Mouse (Mus musculus) layer of hippocampus, adult 18-20 months (tissue): ENCODE data around the gene Aff3. TPM values are rescaled to one million over a fixed set of nuclear protein-coding genes. Genes with fewer than 3 reads are reported as not detected.

Experiments used
- DNase-seq, 2 experiments: peaks; one replicate each; pipeline ENCODE4 v3.0.0; 2022; ENCODE audit warnings: low spot score in 2 of 2
- total RNA-seq, 2 experiments: library from RNA; stranded (reverse); gene quantifications; 2 replicates each; pipeline ENCODE4 v1.2.3; 2021

Gene Aff3
- total RNA-seq, 2 experiments from 2014 or later: 115 to 122 TPM

GRCm38 (mm10) chr1:38546696-38547095 lies 118.1 kb downstream of the Aff3 start:
- DNase-seq: no peak

DNA sequence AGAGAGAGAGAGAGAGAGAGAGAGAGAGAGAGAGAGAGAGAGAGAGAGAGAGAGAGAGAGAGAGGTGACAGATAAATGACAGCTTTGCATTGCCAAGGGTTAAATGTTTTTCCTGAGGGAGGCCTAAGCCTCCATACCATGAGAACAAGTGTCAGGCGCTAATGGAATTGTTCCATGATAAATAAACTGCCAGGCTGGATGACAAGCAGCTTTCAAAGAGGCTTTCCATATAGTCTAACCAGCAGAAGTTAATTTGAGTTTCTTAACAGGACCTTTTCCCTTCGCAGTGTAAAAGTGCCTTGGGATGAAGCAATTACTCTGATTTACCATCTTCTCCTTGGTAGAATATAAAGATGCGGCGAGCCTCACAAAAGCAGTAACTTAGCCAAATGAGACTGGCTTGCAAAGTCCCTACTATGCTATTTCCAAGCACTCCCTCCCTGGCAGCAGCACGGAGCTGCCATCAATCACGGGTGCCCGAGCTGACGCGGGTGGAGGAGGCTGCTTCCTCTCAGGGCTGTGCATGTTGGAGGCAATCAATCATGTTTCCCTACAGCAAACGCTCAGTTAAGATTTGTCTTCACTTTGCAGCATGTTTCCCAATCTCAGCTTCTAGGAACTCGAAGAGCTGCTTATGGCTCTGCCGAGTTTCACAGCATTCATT lies 119.3 kb downstream of the Aff3 start:
- DNase-seq: peak; percentile 50 to 65

GRCm38 (mm10) chr1:38544501-38544900 lies 120.3 kb downstream of the Aff3 start:
- no peak for DNase-seq

- DNase-seq: no peak
Measured at GRCm38 (mm10) chr1:38541536-38541935, 123.2 kb downstream of the Aff3 start.

- no peak for DNase-seq
Measured at GRCm38 (mm10) chr1:38536929-38537540, 127.7 kb downstream of the Aff3 start.

DNA sequence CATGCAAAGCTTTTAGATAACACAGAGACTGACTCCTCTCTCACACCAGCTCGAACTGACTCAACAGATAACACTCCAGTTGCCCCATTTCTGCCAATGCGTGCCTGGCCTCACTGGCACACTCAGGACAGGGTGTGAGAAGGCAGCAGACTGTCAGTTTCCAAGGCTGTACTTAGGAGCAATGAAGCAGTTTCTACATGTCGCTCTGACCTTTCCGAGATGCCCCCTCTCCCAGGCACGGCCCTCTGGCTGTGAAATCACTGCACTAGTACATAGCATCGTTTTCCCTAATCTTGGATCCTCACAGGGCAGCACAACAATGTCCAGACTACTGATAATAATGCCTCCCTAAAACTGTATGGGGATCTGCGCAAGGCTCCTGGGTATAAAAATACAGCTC lies 132.2 kb downstream of the Aff3 start:
- no peak for DNase-seq

DNA sequence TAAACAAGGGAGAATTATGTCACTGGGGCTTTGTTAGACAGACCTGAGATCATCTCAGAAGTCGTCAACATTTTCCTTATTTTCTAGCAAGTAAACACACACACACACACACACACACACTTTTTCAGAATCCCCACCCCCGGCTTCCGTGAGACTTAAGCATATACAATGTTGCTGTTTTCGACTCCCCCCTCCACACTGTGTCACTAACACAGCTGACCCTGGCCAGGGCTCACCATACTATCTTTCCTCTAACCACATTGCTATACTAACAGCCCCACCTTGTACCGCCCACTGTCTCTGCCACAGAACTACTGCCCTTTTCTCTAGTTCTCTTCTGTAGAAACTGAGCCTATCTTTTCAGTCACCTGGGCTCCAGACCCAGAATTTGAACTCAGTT lies 136.1 kb downstream of the Aff3 start:
- DNase-seq: no peak

GRCm38 (mm10) chr1:38526568-38526967 lies 138.2 kb downstream of the Aff3 start:
- DNase-seq: no peak

GRCm38 (mm10) chr1:38521651-38522050 lies 143.1 kb downstream of the Aff3 start:
- no peak for DNase-seq

DNA sequence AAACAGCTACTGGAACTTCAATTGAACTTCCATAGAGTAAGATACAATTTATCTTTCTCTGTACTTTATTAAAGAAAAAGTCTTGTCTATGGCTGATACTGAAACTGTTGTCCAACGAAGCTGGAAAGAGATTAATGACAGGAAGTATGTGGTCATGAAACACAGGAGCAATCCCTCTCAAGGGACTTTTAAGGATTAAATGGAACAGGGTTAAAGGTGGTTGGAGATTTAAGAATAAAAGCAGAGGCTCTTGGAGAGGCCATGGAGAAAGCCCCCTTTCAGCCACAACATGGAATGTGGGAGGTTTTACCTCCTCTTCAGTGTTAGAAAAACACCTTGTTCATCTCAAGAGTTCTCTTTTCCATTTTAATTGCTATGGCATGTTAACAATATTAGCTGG lies 148.5 kb downstream of the Aff3 start:
- no peak for DNase-seq

DNA sequence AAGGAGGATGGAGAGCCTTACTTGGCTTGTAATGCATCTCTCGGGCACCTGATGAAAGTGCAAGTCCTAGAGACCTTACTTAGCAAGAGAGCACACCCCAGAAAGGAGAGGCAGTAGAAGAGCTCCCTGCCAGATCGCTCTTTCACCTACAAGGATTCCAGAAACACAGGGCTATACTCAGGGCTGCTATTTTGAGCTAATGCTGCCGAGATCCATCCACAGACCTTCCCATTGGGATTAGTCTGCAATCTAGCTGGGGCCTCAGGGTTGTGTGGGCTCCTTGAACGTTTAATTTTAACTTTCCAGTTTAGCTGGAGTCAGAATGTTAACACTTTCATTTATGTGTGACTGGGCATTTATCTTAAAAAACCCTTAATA lies 150.1 kb downstream of the Aff3 start:
- no peak for DNase-seq

DNA sequence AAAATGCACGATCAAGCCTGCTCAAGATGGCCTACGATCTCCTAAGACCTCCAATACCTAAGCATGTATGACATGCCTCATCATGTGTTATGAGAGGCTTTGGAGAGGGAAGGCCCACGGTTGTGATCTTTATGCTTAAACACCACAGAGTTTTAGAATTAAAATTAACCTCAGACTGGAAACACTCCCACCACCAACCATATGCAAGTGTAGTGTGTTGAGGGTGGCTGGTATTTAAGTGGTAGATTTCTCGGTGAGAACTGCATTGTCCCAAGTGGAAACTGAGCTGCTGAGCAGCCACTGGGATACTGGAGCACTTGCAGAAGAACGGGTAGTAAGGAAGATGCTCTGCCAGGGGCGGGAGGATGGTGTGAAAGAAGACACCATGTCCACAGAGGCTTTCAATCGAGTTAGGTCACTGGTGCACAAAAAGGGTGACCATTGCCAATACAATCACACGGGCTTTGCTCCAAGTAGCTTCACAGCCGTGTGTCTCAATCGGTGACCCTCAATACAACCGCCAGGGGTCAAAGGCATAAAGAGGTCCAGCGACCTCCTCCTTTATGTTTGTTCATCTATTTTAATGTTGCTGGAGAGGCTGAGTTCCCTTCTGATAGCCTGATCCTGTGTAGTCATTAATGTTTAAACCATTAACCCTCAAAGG lies 150.7 kb downstream of the Aff3 start:
- DNase-seq: no peak

GRCm38 (mm10) chr1:38512258-38513081 lies 152.3 kb downstream of the Aff3 start:
- DNase-seq: peak; percentile 50 to 75

DNA sequence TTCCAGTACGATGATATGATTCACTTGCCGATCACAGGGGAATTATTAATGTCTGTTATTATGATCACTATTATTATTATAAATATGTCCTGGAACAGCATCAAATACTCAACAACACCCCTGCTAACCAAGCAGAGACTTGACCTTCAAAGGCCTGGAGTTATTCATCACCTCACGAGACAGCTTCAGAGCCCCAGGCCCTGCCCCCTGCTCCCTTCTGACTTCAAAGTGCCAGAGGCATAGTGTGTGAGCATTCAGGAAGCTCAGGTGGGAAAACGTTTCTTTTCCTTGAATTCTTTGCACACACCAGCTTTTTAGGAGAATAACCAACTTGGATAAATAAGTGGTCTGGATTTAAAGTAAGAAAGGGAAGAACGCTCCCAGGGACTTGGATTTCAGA lies 153.7 kb downstream of the Aff3 start:
- no peak for DNase-seq

DNA sequence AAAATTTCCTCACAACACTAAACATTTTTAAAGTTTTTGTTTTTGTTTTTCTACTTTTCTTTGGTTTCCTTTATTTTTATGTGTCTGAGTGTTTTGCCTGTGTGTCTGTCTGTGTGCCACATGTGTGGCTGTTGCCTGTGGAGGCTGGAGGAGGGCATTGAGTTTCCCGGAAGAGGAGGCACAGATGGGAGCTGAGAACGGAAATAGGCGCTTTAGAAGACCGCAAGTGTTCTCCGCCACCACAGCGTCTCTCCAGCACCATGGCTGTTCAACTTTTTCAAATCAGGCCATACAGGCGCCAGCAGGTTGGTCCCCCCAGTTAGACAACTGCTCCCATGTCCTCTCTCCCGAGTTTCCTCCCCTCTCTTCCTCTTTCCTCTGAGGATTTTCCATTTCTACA lies 155.5 kb downstream of the Aff3 start:
- no peak for DNase-seq

- no peak for DNase-seq
Measured at GRCm38 (mm10) chr1:38507636-38508179, 157.0 kb downstream of the Aff3 start.

GRCm38 (mm10) chr1:38506396-38506795 lies 158.4 kb downstream of the Aff3 start:
- no peak for DNase-seq

DNA sequence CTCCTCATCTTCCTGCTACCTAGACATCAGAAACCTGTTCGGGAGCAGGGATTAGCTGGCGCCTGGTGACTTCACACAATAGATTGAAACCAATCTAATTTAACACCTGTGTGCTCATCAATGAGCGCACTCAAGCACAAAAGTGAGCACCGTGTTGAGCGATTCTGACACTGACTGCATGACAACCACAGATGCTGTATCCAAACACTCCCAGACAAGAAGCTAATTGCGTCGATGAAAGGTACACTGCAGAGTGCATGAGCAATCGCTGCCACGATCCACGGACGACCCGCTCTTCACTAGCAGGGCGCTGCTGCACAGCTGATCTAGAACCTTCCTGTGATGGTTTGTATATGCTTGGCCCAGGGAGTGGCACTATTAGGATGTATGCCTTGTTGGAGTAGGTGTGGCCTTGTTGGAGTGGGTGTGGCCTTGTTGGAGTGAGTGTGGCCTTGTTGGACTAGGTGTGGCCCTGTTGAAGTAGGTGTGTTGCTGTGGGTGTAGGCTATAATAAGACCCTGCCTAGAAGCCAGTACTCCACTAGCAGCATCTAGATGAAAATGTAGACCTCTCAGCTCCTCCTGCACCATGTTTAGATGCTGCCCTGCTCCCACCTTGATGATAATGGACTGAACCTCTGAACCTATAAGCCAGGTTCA lies 161.2 kb downstream of the Aff3 start:
- DNase-seq: no peak

DNA sequence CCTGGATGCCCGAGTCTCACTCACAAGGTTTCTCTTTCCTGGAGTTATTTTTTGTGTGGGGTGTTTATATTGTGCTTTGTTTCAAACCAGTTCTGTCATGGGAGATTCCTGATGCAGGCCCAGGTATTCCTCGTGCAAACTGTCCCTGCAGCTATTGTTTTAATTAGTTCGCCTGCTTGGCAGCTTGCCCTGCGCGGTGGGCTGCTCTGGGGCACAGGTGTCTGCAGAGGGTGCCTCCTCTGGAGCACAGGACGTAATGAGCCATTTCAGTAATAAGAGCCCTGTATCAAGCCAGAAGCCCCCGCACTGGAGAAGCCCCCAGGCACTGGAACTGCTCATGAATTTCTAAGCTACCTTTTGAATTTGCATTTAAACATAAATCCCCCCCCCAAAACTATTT lies 162.0 kb downstream of the Aff3 start:
- DNase-seq: no peak

DNA sequence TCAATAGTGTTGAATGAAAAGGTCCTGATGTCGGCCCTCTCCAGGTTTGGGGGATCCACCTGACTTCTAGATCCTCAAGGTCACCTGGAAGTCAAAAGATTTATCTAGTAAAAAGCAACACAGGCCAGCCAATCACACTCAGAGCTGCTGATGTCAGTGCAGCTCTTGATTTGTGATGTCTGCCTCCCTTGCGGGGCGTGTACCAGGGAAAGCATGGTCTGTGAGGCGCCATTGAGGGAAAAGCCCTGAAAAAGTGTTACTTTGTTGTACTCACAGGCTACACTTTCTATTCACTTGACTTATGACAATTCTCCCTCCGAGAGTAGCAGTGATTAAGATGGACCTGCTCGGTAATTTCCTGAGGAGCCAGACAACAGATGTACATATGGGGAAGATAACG lies 163.5 kb downstream of the Aff3 start:
- no peak for DNase-seq

- DNase-seq: no peak
Measured at GRCm38 (mm10) chr1:38499500-38499899, 165.3 kb downstream of the Aff3 start.
